Mouse (Mus musculus): ENCODE measurements around the gene Stx12.

DNA sequence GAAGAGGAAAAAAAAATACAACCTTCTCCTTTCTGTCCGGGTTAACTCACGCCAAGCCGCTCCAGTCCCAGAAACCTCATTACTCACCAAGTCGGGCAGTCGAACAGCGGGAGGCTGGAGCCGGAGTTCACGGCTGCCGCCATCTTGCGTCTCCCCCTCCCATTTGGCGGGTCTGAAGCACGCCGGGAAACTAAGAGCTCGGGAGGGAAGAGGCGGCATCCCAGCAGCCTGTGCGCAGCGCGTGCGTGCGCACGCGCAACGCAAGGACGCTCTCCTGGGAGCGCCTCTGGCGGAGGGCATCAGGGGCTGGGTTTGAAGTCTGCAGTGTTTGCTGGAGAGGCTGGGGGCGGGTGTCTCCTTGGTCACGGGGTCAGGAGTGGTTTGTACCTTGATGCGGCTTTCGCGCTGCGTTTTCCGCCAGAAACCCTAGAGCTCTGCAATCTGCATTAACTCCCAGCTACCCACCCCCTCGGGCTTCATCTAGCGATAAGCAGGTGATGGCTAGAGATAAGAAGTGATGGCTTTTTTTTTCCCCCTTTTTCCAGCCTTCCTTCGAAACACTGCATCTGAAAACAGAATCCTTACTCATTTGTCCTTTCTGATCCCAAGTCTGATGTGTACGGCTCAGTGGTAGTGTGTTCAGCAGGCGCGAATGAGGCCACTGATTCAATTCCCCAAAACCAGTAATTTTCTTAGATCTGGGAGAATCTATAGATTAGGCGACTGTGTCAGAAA is 41.2 kb downstream of the Stx12 start, which contains the start of gene Ppp1r8:
- peak; percentile 91 for TF ChIP-seq POLR2A (IDR thresholded peaks at IDR 0.05; ENCODE audit: low read depth, low read length)
- TF ChIP-seq CTCF (IDR thresholded peaks at IDR 0.05; ENCODE audit: extremely low read depth, insufficient read length, insufficient replicate concordance, low read depth, low read length) = peak; percentile 39; the same call in 1 of the 2 replicates
